Mouse (Mus musculus) regulatory T cell (primary cell): ENCODE data around the gene Adgrb3.
"Not testable (repeated sequence)": the region's sequence is repeated elsewhere in the genome, so short reads cannot be mapped to it uniquely, and the experiment has no call there.

Experiments
- in situ Hi-C: fragments of 300-600 bp; cut with MboI, MseI; formaldehyde crosslinking; loops from one replicate; pipeline ENCODE4 v1.15.1; 2025; ENCODE audit warnings: high pct_unique_total_duplicates

The Adgrb3 gene

DNA sequence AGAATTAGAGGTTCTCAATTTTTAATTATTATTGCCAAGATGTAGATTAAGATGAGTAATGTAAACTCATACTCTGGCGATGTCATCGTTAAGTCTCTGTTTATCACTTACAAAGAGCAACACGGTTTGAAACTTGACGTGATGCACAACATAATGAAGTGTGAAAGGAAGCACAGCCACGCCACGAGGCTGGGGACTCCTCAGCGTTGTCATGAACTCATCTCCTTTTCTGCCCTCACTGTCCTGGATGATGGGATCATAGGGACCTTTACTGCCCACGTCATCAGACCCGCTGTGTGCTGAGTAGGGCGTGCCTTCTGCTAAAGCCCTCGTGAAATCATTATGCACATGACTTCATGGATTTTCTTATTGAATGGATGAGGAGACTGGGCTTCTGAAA is 714.0 kb downstream of the Adgrb3 start:
- in situ Hi-C loops = no loop called here

DNA sequence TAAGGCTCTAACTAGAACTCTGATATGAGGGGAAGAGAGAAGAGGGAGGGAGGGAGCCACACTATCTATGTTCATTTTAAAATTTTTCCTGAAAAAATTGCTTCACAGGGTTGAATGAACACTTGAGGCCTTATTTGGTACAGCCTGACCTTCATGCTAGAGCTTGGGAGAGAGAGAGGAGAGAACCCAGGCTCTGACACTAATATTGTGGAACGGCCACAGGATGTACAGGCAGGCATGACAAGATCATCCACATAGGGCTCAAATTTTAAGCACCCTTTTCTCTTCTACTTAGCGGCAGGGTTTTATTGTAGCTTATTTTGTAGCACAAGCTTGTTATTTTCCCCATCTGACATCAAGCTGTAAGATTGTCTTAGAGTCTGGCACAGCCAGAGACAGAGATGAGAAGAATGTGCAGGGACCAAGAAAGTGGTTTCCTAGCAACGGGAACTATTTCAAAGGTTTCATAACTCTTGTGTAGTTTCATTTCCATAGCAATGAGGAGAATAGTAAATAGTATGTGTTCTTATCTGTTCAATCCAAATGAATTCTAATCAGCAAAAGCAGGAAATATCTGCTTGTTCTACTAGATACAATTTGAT is 721.9 kb downstream of the Adgrb3 start:
- in situ Hi-C loops = no loop called here

DNA sequence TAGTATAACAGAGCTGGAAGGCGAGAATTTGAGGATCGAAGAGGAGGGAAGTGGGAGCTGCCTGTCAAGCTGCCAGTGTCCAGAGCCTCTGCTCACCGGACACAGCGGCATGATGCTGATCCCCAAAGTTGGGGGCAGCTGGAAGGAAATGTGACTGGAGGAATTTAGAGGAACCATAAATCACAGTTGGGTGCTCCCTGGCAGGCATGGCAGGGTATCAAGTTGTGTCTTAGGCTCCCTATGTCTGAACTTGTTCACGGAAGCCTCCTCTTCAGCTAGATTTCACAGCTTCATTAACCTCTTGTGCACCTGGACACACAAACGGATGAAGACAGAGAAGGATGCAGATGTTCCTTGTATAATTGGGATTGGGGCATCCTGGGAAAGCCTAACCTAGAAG is 722.8 kb downstream of the Adgrb3 start:
- in situ Hi-C loops = no loop called here

DNA sequence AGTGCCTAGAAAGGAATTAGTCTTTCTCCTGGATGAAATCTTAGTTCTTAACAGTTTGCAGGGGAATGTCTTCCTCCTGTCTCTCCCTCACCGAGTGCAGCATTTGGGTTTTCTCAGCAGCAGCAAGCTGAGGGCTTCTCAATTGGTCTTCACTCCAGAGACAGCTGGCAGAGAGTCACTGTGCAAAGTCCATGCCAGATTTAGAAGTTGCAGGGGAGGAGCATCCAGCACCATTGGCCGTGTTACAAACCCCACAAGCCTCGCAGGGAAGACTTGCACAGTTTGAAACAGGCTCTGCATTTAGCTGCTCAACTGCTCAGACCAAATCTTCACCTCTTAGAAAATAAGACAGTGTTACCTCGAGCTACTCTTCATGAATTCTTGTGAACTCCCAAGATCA is 724.1 kb downstream of the Adgrb3 start:
- in situ Hi-C loops = no loop called here

DNA sequence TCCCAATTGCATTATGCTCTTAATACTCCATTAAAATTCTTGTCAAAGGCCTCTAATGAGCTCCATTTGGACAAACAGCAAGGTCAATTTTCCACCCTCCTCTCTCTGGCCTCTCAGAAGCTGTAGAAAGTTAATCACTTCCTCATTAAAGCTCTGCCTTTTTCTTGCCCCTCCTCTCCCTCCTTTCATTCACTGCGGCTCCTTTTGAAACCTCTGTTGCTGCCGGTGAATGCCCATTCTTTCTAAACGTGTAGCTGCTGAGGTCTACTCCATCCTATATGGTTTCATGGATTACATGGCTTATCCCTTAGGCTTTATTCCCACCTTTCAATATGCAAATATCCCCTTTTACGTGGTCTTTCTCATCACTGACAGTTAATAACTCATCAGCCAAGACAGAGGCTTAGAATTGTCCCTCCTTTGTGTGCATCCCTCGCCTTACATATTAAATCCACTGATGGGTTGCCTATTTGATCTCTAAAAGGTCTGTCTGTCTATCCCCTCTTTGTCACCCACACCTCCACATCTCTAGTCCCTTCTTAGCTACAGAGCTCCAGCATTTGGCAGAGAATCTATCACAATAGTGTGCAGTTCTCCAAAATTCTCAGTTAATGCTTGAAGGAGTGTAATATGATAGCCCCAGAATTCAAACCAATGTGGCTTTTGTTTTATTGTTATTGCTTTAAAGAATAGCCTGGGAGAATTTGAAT is 741.3 kb downstream of the Adgrb3 start:
- in situ Hi-C loops = no loop called here

DNA sequence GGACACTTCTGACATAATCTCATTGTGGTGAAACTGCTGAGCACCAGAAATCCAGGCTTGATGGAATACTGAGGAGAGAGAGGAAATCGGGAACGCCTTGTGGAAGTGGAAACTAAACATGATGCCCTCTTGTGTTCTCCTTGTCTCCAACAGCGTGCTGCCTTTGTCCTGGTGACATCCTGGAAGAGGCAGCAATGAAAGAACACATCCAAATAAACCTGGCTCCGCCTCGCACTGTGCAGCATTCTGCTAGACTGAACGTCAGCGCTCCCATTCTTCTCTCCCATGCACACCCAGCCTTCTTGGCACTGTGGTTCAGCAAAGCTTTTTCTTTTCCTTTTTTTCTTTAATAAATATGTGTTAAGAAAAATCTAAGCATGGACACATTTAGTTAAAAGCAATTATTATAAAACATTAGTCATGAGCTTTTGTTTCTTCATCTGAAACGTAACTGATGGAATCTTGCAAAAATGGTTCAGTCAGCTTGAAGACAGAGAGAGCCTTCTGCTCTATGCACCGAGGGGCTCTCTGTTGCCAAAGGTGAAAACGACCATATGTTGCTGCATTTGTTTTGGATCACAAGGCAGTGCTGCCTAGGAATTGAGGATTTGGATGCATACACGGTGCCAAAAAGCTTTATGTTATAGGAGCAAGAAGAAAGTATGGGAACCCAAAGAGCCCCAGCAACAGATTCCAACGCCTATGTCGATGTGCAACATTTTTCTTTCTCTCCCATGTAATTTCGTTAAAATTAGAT is 743.7 kb downstream of the Adgrb3 start:
- in situ Hi-C loops = no loop called here

DNA sequence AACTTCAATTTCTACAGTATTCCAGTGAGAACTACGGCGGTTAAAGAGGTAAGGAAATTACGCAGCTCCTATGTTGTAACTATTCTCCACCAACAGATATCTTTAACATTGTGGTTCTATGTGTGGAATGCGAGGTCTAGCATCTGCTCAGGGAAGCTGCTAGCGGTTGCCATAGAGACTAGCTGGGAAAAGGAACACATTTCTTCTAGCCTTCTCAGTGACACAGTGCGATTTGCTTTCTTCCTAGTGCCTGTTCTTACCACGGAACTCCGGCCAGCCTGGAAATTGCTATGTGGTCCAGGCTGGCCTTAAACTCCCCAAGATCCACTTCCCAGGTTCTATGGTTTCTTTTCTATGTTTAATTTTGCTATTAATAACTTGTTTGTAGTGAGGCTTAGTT is 747.1 kb downstream of the Adgrb3 start:
- in situ Hi-C loops = no loop called here

DNA sequence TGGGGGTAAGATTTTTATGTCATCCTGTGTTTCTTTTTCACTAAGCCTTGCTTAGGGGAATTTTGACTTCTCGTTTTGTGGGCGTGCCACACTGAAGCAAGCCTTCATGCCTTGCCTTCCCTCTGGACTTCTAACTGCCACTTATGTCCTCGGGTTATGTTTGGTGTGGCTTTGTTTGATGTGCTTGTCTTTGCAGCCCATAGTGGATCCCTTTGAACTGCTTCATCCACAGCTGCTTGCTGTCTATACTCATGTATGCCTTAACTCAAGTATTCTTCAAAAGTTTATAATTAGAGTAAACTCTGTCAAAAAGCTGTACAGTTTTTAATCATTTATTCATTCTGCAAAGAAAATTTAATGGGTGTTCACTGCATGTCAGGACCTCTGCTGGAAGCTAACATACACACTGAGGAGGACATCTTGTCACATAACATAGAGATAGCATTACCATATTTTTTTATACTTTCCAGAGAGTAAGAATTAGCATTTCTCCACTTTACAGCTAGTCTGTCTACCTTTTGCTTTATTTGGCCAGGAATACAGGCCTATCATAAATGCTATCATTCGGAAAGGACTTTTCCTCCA is 748.1 kb downstream of the Adgrb3 start:
- in situ Hi-C loops = no loop called here

DNA sequence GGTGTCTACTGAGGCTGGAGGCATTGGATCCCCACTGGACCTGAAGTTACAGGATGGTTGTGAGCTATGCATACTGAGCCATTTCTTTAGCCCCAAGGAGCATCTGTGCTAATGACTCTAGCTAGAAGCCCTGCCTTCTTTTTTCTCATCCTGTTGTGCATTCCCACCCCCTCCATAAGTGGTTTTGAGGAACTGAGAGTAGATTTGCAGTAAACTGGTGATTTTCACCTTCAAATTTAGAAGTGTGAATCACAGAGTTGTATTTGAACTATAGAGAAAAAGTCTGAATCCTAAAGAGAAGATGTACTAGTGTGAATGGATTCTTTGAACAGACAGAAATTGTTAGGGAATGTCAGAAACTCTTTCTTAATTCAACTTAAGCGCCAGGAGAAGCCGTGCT is 750.1 kb downstream of the Adgrb3 start:
- in situ Hi-C loops = no loop called here

DNA sequence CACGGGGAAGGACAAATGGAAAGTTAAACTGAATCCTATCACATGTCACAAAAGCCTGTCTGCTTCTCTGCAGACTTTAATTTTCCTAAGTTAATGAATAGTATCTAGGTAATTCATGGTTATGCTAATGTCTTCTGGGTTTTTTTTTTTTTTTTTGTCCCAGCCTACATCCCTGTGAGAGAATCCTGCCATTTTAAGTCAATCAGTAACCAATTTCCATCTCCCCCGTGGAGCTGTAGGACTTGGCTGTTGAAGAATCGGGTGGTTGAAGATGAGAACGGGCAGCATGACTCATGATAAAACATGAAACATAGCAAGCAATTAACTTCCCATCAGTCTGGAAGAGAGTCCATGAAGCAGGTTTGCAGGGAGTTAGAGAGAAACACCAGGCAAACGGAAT is 753.6 kb downstream of the Adgrb3 start:
- in situ Hi-C loops = no loop called here

DNA sequence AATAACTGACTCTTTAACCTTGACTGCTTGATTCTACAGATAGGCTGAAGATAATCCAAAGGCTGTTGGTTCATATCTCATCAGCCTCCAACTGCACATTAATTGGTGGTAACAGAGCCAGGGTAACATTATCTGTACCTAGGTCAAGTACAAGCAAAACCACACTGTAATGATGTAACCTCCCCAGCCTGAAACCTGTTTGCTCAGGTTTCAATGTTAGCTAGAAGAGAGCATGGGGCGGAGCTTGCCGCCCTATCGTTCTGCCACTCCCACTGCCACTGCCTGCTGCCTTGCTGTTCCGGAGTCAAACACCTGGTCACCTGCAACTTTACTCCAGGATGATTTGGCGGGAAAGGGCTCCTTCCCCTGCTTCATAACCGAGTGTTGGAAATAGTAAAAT is 765.5 kb downstream of the Adgrb3 start:
- in situ Hi-C loops = loop anchor here (10.0 kb wide), 1 partner anchor 1771 kb away; no protein-coding TSS in a partner anchor

DNA sequence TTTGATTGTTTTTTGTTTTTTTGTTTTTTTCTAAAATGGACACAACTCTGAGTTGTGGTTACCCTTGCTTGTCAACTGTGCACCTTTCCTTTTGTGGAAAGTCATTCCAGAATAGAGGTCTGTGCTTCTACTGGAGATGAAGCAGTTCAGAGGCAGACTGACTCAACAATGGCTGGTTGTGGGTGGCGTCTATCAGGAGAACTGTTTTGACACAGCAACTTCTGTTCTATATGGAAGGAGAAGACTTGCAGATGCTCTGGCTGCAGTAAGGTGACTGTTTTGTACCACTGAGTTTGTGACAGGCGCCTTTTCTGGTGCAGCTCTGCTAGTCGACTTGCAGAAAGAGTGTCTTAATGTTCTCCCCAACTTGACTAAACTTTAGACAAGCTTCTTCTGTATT is 768.6 kb downstream of the Adgrb3 start:
- in situ Hi-C loops = loop anchor here (10.0 kb wide), 1 partner anchor 1774 kb away; no protein-coding TSS in a partner anchor

DNA sequence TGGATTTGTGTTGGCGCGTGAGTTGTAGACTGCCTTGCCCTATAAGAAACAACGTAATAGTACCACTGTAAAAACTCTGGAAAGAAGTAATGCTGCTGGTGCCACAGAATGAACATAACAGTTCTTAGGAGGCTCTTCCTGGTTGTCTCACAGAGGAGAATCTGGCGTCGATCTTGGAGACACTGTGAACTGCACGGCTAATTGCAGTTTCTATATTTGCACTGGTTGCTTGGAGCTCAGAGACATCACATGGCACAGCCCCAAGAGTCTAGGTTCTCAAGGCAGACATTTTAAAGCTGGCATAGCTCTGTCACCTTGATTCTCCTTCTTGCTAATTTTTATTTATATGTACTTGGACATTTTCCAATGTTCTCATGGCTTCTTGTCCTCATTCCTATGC is 769.3 kb downstream of the Adgrb3 start:
- in situ Hi-C loops = loop anchor here (10.0 kb wide), 1 partner anchor 1775 kb away; no protein-coding TSS in a partner anchor

DNA sequence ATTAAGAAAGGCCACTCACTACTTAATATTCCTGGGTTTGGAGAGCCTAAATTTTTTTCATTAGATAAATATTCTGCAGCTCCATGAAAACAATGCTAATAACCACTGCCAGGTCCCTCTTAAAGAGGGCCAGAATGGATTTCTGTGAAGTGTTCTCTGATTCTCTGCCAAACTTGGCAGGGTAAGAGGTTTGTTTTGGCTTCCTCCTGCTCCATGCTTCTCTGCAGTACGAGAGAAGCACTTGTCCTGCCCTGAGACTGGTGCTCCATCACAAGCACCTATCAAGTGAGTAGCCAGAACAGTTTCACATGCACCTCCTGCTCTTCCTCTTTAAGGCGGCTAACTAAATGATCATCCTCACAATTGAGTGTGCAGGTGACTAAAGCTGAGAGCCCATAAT is 771.9 kb downstream of the Adgrb3 start:
- in situ Hi-C loops = no loop called here

DNA sequence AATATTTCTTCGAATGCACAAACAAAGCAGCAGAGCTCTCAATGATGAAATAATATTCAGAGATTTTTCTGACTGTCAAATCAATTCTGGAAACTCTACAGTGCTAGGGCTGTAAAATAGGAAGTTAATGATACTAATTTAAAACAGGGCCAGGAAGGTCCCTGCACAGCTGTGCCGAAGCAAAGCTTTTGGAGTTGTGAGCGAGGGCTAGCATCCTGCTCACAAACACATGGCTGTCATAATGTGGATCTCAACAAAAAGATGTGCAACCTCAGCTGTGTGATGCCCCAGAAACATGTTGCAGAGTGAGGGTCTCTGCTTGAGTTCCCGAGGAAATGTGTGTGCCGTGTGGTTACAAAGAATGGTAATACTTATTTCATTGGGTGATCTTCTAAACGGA is 772.3 kb downstream of the Adgrb3 start:
- in situ Hi-C loops = no loop called here

DNA sequence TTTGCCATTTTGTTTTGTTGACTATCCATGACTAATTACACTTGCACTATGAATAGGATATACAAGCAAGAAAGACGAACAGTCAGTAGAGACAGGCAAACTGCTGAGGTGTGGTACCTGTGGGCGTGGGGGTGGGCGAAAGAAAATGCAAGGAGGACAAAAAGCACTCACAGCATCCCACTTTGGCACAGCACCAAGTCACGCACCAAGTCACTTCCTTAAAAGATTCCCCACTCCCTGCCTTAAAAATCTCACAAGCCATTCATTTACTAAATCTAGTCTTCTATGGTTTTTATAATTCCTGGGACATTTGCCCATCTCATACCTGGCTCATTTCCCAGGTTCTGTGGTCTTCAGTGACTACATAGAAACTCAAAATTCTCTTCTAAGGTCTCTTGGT is 787.4 kb downstream of the Adgrb3 start:
- in situ Hi-C loops = no loop called here

DNA sequence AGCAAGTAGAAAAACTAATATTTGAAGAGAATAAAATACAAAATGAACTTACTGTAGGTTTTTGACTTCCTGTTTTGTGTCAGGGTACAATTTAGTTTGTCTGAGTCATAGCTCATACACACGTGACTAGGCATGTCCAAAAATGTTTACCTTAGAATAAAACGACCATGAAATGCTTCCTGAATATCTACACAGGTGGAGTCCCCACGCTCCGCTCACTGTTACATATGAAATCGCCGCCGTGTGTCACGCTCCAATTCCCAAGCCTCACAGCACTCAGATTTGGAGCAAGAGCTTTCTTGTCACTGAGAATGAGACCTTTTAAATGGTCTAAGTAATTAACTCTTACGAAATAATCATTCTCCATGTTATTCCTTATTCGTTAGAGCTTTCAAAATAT is 795.3 kb downstream of the Adgrb3 start:
- in situ Hi-C loops = no loop called here

DNA sequence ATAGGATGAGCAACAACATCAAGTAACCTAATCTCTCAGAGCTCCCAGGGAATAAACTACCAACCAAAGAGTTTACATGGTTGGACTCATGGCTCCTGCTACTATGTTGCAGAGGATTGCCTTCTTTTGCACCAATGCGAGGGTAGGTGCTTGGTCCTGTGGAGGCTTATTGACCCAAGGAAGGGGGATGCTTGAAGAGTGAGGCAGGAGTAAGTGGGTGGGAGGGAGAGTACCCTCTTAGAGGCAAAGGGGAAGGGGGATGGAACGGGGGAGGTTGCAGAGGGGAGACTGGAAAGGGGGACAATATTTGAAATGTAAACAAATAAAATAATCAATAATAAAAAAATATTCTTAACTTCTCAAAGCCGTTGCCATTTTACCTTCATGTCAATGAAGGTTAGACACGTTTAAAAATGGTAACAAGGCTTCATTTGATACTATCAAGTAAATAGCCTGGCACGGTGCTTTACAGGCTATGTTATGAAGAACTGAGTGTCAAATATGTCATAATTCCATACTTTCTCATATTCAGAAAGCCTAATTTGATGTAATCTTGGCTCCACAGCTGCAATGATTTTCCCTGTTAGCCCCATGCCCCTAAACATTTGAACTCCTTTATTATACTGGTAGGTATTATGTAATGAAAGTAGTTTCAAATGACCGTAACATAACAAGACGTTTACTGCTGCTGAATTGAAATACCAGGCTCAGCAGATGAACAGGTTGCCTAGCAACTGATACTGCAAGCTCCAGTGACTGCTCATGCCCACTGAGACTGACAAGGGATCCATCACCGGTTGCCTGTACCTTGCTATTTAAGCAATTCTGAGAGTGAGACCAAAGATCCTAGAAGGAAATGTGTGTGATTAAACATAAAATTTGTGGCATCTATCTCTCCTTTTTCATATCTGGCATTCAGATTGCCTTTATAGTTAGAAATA is 796.1 kb downstream of the Adgrb3 start:
- in situ Hi-C loops = no loop called here

DNA sequence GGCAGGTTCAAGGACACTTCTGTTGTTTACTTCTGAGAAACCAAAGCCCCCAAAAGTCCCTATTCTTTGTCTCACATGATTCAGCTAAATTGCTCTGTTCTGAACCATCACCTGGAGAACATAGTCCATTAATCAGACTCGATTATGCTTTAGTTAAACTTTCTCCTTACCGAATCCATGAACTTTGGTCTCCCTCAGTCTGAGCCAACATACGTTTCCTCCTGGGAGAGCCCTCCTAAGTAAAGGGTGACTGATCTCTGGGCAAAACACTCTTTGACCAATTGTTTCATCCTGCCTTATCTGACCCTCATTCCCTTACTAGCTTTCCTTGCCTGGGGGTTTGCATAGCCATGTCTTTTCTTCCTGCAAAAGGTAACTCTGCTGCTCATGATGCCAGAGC is 806.4 kb downstream of the Adgrb3 start:
- in situ Hi-C loops = no loop called here

DNA sequence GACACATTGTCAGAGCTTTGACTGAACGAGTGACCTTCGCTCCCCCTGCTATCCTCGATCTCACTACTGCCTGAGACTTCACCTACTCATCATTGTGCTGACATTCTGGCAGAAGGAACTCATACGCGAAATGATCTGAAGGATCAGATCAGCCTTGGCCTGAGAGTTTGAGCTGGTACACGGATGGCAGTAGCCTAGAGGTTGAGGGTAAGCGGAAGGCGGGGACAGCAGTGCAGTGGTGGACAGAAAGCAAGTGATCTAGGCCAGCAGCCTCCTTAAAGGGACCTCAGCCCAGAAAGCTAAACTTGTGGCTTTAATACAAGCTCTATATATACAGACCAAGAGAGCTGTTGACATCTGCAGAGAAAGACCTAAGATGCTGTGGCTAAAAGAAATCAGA is 811.7 kb downstream of the Adgrb3 start:
- in situ Hi-C loops = not testable (repeated sequence)
